Mouse (Mus musculus) liver, adult 2 months (tissue): ENCODE measurements around the gene Cntfr.

Experiments
- CTCF ChIP-seq: fragments of 200-500 bp; IDR thresholded peaks from 2 replicates; pipeline ENCODE4 v1.5.1; 2011; ENCODE audit warnings: low read depth, low read length, control low read depth
- POLR2A ChIP-seq: fragments of 200-500 bp; IDR thresholded peaks from 2 replicates; pipeline ENCODE4 v1.6.1; 2011; ENCODE audit warnings: low read length, control low read depth; ENCODE audit not compliant: insufficient read depth; ENCODE audit errors: extremely low read depth

DNA sequence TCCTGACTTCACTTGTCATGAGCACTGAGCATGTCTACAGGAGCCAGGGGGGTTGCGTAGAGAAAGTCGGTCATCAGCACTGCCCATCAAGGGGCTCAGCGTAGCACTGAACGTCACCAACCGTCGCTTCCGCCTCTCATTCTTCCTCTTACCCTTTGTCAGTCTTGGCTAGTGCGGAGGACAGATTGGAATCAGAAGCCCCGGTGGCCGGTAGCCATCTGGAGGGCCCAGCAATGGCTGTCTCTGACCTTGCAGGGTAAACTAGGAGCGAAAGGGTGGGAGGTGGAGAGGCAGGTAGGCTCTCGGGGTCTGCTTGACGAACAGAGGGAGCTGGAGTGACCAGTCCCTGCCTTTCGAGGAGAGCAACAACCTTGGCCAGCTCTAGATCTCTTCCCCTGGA is 74.8 kb downstream of the Cntfr start:
- TF ChIP-seq POLR2A (no peak), CTCF (no peak)
